Mouse (Mus musculus): ENCODE data around the gene Mrps30.
"Not testable (repeated sequence)": the region's sequence is repeated elsewhere in the genome, so short reads cannot be mapped to it uniquely, and the experiment has no call there.

The Mrps30 gene

DNA sequence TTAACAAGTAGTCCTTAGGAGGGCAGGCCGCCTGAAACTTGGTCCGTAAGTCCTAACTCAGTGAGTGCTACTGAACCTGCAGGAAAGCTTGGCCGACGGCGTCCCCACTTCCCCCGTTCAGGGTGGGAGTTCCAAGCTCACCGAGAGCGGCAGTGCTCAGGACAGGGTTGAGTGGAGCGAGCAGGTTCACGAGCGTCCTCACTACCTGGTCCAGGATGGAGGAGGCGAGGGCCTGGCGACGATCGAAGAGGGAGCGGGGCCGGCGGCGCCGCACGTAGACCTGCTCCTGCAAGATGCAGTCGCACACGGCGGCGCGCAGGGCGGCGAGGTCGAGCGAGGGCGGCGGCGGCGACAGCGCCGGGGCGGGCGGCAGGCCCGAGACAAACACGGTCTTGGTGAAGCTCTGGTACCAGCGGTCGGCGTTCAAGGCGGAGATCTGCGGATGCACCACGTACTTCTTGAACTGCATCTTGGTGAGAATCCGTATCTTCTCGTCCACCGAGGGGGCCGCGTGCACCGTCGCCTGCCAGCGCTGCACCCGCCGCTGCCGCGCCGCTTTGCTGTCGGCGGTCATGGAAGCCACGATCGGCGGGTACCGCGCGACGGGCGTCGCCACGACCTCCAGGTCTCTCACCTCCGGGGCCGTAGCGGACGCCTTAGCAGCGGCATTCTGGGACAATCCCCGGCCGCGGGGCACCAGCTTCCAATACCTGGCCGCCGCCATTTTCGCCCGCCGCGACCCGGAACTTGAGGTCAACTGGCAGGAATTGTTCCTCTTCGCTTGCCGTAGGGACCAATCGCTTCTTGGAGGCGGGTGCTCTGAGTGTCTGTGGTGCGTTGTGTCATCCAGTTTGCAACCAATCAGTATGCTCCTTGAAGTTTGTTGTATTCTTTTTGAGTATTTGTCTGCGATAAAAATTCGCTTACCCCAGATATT lies at the start of gene Mrps30, which contains the start of gene B430218F22Rik:
TSS of gene Mrps30 (minus strand) at position 742 of the 937 bp plus-strand sequence.
TSS of gene B430218F22Rik (plus strand) at position 120 of the 937 bp plus-strand sequence.
- DNase-seq = peak; percentile 96

DNA sequence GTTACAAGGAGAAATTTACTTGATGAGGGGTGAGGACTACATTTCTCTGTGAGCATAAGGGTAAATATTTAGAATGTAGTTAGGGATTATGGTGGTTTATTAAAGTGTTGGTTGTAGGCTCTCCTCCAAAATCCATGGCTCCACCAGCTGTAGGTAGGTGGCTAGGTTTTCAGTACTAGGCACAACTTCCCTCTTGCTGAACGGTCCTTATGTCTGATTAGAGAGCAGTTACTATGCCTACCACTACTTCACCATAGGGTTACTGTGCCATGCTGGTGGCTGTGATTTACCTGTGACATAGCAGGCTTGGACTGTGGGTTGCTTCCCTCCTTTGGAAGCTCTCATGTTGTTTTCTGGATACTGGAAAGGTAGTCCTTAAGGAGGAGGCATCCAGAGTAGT lies 33.8 kb upstream of the Mrps30 start:
- no peak for DNase-seq

DNA sequence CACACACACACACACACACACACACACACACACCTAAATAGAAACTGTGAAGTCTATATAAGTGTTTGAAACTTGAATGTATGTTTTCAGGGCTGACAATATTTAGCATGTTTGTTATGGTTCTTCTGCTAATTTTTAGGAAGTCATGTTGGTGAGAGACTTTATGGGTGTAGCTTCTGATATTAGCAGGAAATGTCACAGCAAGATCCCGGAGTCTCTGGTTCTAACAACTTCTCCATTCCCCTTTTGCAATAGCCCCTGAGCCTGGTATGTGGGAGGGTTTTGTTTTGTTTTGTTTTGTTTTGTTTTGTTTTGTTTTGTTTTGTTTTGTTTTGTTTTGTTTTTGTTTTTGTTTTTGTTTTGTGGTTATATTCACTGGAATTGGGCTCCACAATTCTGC lies 33.4 kb upstream of the Mrps30 start:
- no peak for DNase-seq

GRCm38 (mm10) chr13:118418163-118418562 lies 31.1 kb upstream of the Mrps30 start:
- no peak for DNase-seq

- DNase-seq = no peak
These were observed 24.4 kb upstream of the Mrps30 start for GRCm38 (mm10) chr13:118411297-118411992.

GRCm38 (mm10) chr13:118403544-118403943 lies 16.5 kb upstream of the Mrps30 start:
- DNase-seq = no peak

- no peak for DNase-seq
These were observed 13.3 kb upstream of the Mrps30 start for GRCm38 (mm10) chr13:118400340-118400739.

DNA sequence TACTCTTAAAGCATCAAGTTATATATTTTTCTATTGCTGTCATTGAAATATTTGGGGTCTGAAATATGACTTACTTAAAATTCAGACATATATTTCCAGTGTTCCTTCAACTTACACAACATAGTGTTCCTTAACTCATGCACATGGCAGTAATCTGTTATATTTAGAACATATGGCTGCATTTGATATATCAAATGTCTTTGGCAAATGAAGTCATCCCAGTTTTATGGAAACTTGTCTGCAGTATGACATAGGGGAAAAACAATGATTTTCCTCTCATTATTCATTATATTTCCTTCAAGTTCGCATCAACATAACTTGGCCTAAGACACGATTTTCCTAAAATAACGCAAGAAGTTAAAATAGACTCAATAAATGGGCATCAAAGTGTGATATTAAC lies 8.8 kb upstream of the Mrps30 start:
- no peak for DNase-seq

- not testable (repeated sequence) for DNase-seq
These were observed 373 bp upstream of the Mrps30 start for GRCm38 (mm10) chr13:118387448-118387801.

DNA sequence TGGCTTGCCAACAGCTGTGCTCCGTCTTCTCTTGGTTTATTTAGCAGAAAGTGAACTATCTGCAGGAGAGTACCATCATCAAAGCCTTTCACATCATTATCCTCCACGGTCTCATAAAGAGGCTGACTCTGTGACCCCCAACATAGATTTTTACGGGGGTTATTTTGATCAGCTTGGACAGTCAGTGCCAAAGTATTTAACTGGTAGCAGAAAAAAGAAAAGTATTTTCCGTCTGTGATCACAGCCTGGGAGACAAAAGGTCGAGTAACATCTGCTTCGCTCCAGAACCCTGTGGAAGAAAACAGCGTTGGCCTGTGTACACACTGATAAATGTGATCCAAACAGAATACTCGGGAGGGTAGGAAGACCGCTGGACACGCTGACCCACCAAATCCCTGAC lies 6.7 kb downstream of the Mrps30 start:
- no peak for DNase-seq

- peak; percentile 76 for DNase-seq
These were observed 7.9 kb downstream of the Mrps30 start for GRCm38 (mm10) chr13:118379155-118379554.

DNA sequence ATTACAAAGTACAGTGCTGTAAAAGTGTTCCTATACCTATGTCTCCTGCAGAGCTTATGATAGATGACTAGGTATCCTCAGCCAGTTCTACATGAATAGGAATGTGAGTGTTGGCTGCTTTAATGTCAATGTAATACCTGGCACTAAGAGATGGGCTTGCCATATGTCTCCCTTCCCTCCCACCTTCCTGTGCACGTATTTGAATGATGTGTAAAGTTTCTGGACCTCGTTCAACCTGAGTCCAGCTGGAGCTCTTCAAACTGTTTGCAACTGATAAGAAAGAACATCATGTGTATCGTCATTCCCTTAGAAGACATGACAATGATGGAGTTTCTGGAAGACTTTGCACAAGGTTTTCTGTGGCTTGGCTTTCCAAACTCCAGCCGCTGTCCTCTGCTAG lies 14.2 kb downstream of the Mrps30 start:
- DNase-seq = no peak

DNA sequence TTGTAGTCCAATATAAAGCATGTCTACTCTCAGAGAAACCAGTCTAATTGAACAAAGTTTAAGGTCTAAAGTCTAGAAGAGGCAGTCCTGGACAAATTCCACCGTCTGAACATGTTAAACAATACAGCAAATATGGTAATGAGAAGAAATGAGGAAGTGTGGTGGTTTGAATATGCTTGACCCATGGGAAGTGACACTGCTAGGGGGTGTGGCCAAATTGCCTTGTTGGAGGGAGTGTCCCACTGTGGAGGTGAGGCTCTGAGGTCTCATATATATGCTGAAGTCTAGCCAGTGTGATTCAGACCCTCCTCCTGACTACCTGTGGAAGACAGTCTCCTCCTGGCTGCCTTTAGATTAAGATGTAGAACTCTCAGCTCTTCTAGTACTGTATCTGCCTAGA lies 21.3 kb downstream of the Mrps30 start:
- DNase-seq = no peak

- no peak for DNase-seq
These were observed 23.7 kb downstream of the Mrps30 start for GRCm38 (mm10) chr13:118363342-118363741.

GRCm38 (mm10) chr13:118350870-118351269 lies 36.2 kb downstream of the Mrps30 start:
- no peak for DNase-seq

GRCm38 (mm10) chr13:118350257-118350656 lies 36.8 kb downstream of the Mrps30 start:
- DNase-seq = no peak
